Mouse (Mus musculus): ENCODE measurements around the gene Myo1d. TPM values are rescaled to one million over a fixed set of nuclear protein-coding genes. Genes with fewer than 3 reads are reported as not detected.
"Not testable (repeated sequence)": the region's sequence is repeated elsewhere in the genome, so short reads cannot be mapped to it uniquely, and the experiment has no call there.

Myo1d gene
- polyA plus RNA-seq, 1 experiment from 2014 or later = 2.1 TPM

DNA sequence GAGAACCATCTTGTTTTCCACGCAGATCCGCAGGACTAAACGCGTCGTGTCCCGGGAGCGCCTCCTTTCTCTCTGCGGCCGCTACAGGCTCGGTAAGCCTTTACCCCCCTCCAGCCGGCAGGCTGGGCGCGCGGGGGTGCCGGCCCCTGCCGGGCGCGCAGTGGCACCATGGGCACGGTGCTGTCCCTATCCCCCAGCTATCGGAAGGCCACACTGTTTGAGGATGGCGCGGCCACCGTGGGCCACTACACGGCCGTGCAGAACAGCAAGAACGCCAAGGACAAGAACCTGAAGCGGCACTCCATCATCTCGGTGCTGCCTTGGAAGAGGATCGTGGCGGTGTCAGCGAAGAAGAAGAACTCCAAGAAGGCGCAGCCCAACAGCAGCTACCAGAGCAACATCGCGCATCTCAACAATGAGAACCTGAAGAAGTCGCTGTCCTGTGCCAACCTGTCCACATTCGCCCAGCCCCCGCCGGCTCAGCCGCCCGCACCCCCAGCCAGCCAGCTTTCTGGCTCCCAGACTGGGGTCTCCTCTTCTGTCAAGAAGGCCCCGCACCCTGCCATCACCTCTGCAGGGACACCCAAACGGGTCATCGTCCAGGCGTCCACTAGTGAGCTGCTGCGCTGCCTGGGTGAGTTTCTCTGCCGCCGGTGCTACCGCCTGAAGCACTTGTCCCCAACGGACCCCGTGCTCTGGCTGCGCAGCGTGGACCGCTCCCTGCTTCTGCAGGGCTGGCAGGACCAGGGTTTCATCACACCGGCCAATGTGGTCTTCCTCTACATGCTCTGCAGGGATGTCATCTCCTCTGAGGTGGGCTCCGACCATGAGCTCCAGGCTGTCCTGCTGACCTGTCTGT, 302.3 kb downstream of the Myo1d start:
- peak overlapping the region; percentile 86 for H3K4me2 ChIP-seq (ENCODE audit: low read length)
- H3K4me3 ChIP-seq (ENCODE audit: low read length) = peak overlapping the region; percentile 90
- H3K27ac ChIP-seq (ENCODE audit: low read depth, low read length) = peak overlapping the region; percentile 98
- peaks cover 17% of the 10 kb centered on the region for H3K4me1 ChIP-seq (ENCODE audit: control insufficient read depth, insufficient read depth, low read depth, low read length)
- peak overlapping the region; percentile 92 for H3K9ac ChIP-seq (ENCODE audit: low read depth, low read length)
- ATAC-seq = peak; percentile 21
- WGBS = 6% methylated on average over 54 of the region's 55 CpGs
- H3K27me3 ChIP-seq (replicated peaks; ENCODE audit: control insufficient read depth, insufficient read depth, low read length) = no peaks in the 10 kb centered on the region
- no peaks in the 10 kb centered on the region for H3K9me3 ChIP-seq (ENCODE audit: control insufficient read depth, low read length)
- no peaks in the 10 kb centered on the region for H3K36me3 ChIP-seq (ENCODE audit: control insufficient read depth, insufficient read depth, low read length)

DNA sequence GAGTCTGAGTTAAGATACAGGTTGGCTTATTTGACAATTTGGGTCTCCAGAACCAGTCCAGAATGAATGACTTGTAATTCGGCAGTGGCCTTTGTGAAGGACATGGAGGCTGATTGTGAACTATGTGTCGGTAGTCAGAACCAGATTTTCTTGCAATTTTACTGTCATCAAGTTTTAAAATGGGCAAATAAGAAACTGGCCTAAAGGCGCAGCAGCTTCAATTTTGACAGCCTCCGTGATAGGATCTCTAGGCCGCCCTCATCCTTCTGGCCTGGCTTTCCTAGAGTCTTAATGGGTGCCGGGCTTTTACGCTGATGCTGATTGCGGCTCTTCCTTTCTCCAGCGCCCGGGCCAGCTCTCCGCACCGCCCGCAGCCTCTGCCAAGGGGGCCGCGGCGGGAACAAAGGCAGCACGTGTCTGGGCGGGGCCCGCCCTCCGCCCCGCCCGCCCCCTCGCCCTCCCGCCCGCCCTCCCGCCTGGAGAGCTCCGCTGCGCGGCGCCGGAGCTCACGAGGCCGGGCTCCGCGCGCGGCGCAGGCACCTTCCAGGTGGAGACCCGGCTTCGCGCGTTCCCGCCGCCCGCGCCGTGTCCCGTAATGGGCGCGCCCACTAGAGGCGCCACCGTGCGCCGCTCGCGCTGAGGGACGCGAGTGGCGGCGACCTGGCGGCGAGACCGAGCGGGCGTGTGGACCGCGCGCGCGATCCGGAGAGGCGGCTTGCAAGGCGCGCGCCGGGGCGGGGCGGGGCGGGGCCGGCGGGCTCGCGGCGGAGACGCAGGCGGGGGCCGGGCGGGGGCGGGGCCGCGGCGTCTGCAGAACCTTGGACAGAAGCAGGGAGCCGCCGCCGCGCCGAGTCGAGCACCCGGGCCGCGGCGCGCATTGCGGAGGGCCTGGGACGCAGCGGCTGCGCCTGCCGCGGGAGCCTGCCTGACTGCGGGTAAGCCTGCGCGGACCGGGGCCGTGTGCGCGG, 303.3 kb downstream of the Myo1d start, which contains the start of gene Cdk5r1:
TSS of gene Cdk5r1 (plus strand) at position 802 of the 968 bp plus-strand sequence.
- no peaks in the 10 kb centered on the region for H3K27me3 ChIP-seq (replicated peaks; ENCODE audit: control insufficient read depth, insufficient read depth, low read length)

DNA sequence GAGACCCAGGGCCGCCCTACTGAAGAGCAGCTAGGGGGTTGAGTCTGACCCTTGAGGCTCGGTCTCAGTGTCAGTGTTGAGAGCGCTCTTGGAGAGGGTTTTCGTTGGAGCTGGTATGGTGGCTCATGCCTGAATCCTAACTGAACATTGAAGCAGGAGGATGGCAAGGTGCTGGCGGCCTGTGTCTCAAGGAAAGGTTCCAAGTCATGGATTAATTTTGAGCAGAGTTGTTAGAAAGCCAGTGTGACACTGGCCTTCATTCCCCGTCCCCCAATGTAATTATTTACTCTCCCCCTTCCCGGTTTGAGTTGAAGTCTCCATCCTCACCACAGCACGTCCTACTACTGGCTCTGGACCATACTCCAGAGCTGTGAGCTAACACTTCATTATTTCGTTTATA, 304.3 kb downstream of the Myo1d start:
- peak overlapping the region; percentile 92; the same call in 1 of the 2 replicates for H3K9ac ChIP-seq (ENCODE audit: low read depth, low read length)
- H3K4me2 ChIP-seq (ENCODE audit: low read length) = no peak overlapping the region

More for the DNA sequence above, 303.3 kb downstream of the Myo1d start, which contains the start of gene Cdk5r1:
- H3K4me1 ChIP-seq (ENCODE audit: control insufficient read depth, insufficient read depth, low read depth, low read length) = peaks cover 8% of the 10 kb centered on the region
- ATAC-seq = peak; percentile 90
- peak within 1 kb of the TSS; percentile 86 for H3K4me2 ChIP-seq (ENCODE audit: low read length)
- no peaks in the 10 kb centered on the region for H3K9me3 ChIP-seq (ENCODE audit: control insufficient read depth, low read length)
- H3K27ac ChIP-seq (ENCODE audit: low read depth, low read length) = peak within 1 kb of the TSS; percentile 98
- peaks cover under 1% of the 10 kb centered on the region; the same call in 1 of the 2 replicates for H3K36me3 ChIP-seq (ENCODE audit: control insufficient read depth, insufficient read depth, low read length)
- peak within 1 kb of the TSS; percentile 90 for H3K4me3 ChIP-seq (ENCODE audit: low read length)
- WGBS = under 1% methylated on average over 47 of the region's 116 CpGs
- peak within 1 kb of the TSS; percentile 92 for H3K9ac ChIP-seq (ENCODE audit: low read depth, low read length)

DNA sequence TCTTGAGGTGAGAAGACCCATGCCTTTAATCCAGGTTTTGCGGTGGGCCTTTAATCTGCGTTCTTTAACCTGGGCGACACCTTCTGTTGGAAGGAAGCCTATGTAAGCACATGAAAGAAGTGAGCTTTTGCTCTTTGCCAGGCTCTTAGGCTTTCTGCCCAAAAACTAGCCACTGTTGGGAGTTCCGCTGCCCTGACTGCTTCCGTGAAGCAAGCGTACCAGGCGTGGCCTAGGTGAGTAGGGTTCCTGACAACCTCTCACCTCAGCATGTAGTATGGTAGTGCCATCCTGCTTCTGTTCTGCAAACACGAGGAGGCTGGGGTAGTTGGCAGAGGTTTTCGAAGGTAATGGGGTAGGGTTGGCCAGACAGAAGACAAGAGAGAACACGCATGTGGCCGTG, 305.0 kb downstream of the Myo1d start:
- no peak overlapping the region for H3K4me2 ChIP-seq (ENCODE audit: low read length)
- no peak overlapping the region for H3K9ac ChIP-seq (ENCODE audit: low read depth, low read length)
- no peak for ATAC-seq
- peaks cover 7% of the 10 kb centered on the region for H3K4me1 ChIP-seq (ENCODE audit: control insufficient read depth, insufficient read depth, low read depth, low read length)
- H3K4me3 ChIP-seq (ENCODE audit: low read length) = no peak overlapping the region
- no peaks in the 10 kb centered on the region for H3K27me3 ChIP-seq (replicated peaks; ENCODE audit: control insufficient read depth, insufficient read depth, low read length)
- H3K27ac ChIP-seq (ENCODE audit: low read depth, low read length) = no peak overlapping the region
- no peaks in the 10 kb centered on the region for H3K9me3 ChIP-seq (ENCODE audit: control insufficient read depth, low read length)
- WGBS = 96% methylated on average over 11 of the region's 11 CpGs
- peaks cover 12% of the 10 kb centered on the region for H3K36me3 ChIP-seq (ENCODE audit: control insufficient read depth, insufficient read depth, low read length)

More for the DNA sequence above, 304.3 kb downstream of the Myo1d start:
- no peak overlapping the region for H3K4me3 ChIP-seq (ENCODE audit: low read length)
- H3K36me3 ChIP-seq (ENCODE audit: control insufficient read depth, insufficient read depth, low read length) = peaks cover 5% of the 10 kb centered on the region; the same call in 1 of the 2 replicates
- WGBS = 81% methylated on average over 9 of the region's 9 CpGs
- H3K27me3 ChIP-seq (replicated peaks; ENCODE audit: control insufficient read depth, insufficient read depth, low read length) = no peaks in the 10 kb centered on the region
- peak overlapping the region; percentile 89; the same call in 1 of the 2 replicates for H3K27ac ChIP-seq (ENCODE audit: low read depth, low read length)
- H3K9me3 ChIP-seq (ENCODE audit: control insufficient read depth, low read length) = no peaks in the 10 kb centered on the region
- ATAC-seq = no peak
- peaks cover 7% of the 10 kb centered on the region for H3K4me1 ChIP-seq (ENCODE audit: control insufficient read depth, insufficient read depth, low read depth, low read length)

DNA sequence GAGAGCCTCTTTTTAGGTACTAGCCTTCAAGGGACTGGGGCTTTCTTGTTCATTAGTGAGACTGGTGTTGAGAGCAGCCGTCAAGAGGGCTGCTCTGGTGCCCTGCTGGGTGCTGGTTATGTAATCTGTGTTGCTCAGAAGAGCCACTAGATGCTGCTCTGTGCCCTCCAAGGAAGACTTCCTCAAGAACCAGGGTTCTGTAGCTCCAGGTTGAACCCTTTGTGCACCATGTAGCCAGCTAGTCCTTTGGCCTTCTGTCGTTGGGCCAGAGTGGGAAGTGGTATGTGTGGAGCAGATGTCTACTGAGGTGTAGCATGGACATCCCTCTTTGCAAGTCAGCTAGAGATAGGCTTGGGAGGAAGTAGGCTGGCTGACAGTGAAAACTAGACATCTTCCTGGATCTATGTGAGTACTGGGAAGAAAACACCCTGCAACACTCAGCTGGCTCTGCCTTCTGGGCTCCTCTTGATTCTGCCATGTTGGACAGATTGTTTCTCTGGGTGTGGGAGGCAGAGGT, 305.6 kb downstream of the Myo1d start:
- H3K9ac ChIP-seq (ENCODE audit: low read depth, low read length) = no peak overlapping the region
- no peak overlapping the region for H3K4me3 ChIP-seq (ENCODE audit: low read length)
- no peaks in the 10 kb centered on the region for H3K27me3 ChIP-seq (replicated peaks; ENCODE audit: control insufficient read depth, insufficient read depth, low read length)
- H3K27ac ChIP-seq (ENCODE audit: low read depth, low read length) = peak overlapping the region; percentile 2; the same call in 1 of the 2 replicates
- peaks cover 15% of the 10 kb centered on the region for H3K36me3 ChIP-seq (ENCODE audit: control insufficient read depth, insufficient read depth, low read length)
- ATAC-seq = no peak
- 32% methylated on average over 2 of the region's 2 CpGs for WGBS
- H3K4me2 ChIP-seq (ENCODE audit: low read length) = no peak overlapping the region
- H3K4me1 ChIP-seq (ENCODE audit: control insufficient read depth, insufficient read depth, low read depth, low read length) = peaks cover 5% of the 10 kb centered on the region
- H3K9me3 ChIP-seq (ENCODE audit: control insufficient read depth, low read length) = no peaks in the 10 kb centered on the region

DNA sequence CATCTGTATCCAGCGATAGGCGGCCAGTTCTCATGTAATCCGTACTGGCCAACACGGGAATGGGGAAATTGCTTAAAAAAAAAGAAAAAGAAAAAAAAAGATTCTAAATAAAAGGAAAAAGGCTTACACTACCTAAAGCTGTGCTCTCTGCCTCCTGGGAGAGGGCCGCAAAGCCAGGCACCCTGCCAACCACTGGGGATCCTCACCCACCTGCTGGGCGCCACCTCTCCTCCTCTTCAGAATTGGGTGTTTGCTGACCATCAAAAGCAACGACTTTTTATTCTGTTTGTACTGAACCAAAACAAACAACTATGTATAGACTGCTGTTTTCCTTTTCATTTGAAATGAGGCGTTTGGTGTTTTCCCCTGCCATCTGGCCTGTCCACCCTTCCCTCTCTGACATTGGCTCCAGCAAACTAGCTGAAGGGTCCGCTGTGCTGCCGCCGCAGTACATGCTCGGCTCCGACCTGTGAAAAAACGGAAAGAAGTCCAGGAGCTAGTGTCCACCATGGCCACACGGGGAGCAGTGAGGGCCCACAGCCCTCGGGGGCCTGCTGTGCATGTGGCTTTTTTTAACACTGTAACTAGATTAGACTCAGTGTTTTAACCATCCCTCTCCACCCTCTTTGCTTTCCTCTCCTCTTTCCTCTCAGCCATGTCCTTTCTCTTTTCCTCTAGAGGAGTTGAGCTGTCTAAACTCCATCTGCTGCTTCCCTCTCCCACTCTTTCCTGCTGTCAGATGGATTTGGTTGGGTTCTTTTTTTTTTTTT, 307.8 kb downstream of the Myo1d start:
- Histone ChIP-seq H3K4me1 (ENCODE audit: control insufficient read depth, insufficient read depth, low read depth, low read length) (peaks cover 5% of the 10 kb centered on the region), H3K36me3 (ENCODE audit: control insufficient read depth, insufficient read depth, low read length) (peaks cover 26% of the 10 kb centered on the region), H3K9me3 (ENCODE audit: control insufficient read depth, low read length) (no peaks in the 10 kb centered on the region), H3K27ac (ENCODE audit: low read depth, low read length) (peak overlapping the region; percentile 54; the same call in 1 of the 2 replicates), H3K27me3 (replicated peaks; ENCODE audit: control insufficient read depth, insufficient read depth, low read length) (no peaks in the 10 kb centered on the region), H3K4me3 (ENCODE audit: low read length) (no peak overlapping the region), H3K4me2 (ENCODE audit: low read length) (no peak overlapping the region), H3K9ac (ENCODE audit: low read depth, low read length) (no peak overlapping the region)
- WGBS = 77% methylated on average over 16 of the region's 16 CpGs
- no peak for ATAC-seq

DNA sequence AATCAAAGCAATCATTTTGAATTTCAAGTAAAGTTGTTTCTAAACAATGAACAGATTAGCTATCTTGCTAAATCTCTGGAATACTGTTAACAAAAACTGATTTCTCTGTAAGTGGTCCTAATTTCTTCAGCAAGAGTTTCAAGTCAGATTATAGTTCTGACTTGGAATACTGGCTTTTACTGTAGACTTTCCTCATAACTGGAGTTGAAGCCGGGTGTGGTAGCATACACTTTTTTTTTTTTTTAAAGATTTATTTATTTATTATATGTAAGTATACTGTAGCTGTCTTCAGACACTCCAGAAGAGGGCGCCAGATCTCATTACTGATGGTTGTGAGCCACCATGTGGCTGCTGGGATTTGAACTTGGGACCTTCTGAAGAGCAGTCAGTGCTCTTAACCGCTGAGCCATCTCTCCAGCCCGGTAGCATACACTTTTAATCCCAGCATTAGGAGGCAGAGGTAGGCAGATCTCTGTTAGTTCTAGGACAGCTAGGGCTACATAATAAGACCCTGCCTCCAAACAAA, 316.2 kb downstream of the Myo1d start:
- H3K27me3 ChIP-seq (replicated peaks; ENCODE audit: control insufficient read depth, insufficient read depth, low read length); ATAC-seq; H3K4me1 ChIP-seq (ENCODE audit: control insufficient read depth, insufficient read depth, low read depth, low read length); H3K4me2 ChIP-seq (ENCODE audit: low read length); H3K4me3 ChIP-seq (ENCODE audit: low read length); H3K9ac ChIP-seq (ENCODE audit: low read depth, low read length); H3K27ac ChIP-seq (ENCODE audit: low read depth, low read length); H3K9me3 ChIP-seq (ENCODE audit: control insufficient read depth, low read length): not testable (repeated sequence)
- H3K36me3 ChIP-seq (ENCODE audit: control insufficient read depth, insufficient read depth, low read length) = peaks cover 48% of the 10 kb centered on the region
- WGBS = 87% methylated on average over 4 of the region's 4 CpGs

- 100% methylated on average over 1 of the region's 1 CpGs for WGBS
- no peaks in the 10 kb centered on the region for H3K9me3 ChIP-seq (ENCODE audit: control insufficient read depth, low read length)
- ATAC-seq = no peak
- no peak overlapping the region for H3K4me2 ChIP-seq (ENCODE audit: low read length)
- no peak overlapping the region for H3K9ac ChIP-seq (ENCODE audit: low read depth, low read length)
- no peak overlapping the region for H3K27ac ChIP-seq (ENCODE audit: low read depth, low read length)
- H3K36me3 ChIP-seq (ENCODE audit: control insufficient read depth, insufficient read depth, low read length) = peaks cover 6% of the 10 kb centered on the region; the same call in 1 of the 2 replicates
- no peaks in the 10 kb centered on the region for H3K27me3 ChIP-seq (replicated peaks; ENCODE audit: control insufficient read depth, insufficient read depth, low read length)
- H3K4me3 ChIP-seq (ENCODE audit: low read length) = no peak overlapping the region
- H3K4me1 ChIP-seq (ENCODE audit: control insufficient read depth, insufficient read depth, low read depth, low read length) = no peaks in the 10 kb centered on the region
Observed at GRCm38 (mm10) chr11:80453198-80453597, 326.6 kb downstream of the Myo1d start.

Data from hindbrain, embryonic 16.5 days (tissue).